Mouse (Mus musculus) MEL (cell line): ENCODE measurements around the gene Tspyl2. TPM values are rescaled to one million over a fixed set of nuclear protein-coding genes. Genes with fewer than 3 reads are reported as not detected.

ENCODE experiments used
- DNase-seq: peaks from one replicate; pipeline ENCODE4 v3.0.0; 2011; ENCODE audit warnings: low read depth, low spot score
- H3K27ac ChIP-seq: 2 replicates; pipeline ENCODE4 v1.5.1; 2012; ENCODE audit warnings: low read depth, mild to moderate bottlenecking, control low read depth, low read length, moderate library complexity; ENCODE audit not compliant: control insufficient read depth
- H3K27me3 ChIP-seq, 2 experiments: fragments of 150-350 bp in 1 of 2; sonication (generic) in 1 of 2; 2 replicates each; pipeline ENCODE4 v1.6.1; 2012; ENCODE audit warnings: low read length in 2 of 2, mild to moderate bottlenecking in 2 of 2, improper control_type of control experiment in 1 of 2, moderate library complexity in 1 of 2; ENCODE audit not compliant: insufficient read depth in 2 of 2, control insufficient read depth in 1 of 2
- H3K36me3 ChIP-seq, 2 experiments: 2 replicates each; pipeline ENCODE4 v1.6.1; 2012 to 2014; ENCODE audit warnings: low read length in 2 of 2, improper control_type of control experiment in 1 of 2, inconsistent platforms in 1 of 2, mild to moderate bottlenecking in 1 of 2; ENCODE audit not compliant: insufficient read depth in 2 of 2, control insufficient read depth in 1 of 2
- H3K4me1 ChIP-seq, 2 experiments: fragments of 150-350 bp in 1 of 2; sonication (generic) in 1 of 2; 2 replicates each; pipeline ENCODE4 v1.6.1; 2012; ENCODE audit warnings: low read length in 2 of 2, improper control_type of control experiment in 1 of 2, mild to moderate bottlenecking in 1 of 2; ENCODE audit not compliant: insufficient read depth in 2 of 2, control insufficient read depth in 1 of 2
- H3K4me3 ChIP-seq, 2 experiments: fragments of 150-350 bp in 1 of 2; sonication (generic) in 1 of 2; 2 replicates each; pipeline ENCODE4 v1.5.1; 2012; ENCODE audit warnings: low read depth in 2 of 2, low read length in 2 of 2, mild to moderate bottlenecking in 2 of 2, moderate library complexity in 2 of 2, control low read depth in 1 of 2, improper control_type of control experiment in 1 of 2; ENCODE audit not compliant: control insufficient read depth in 1 of 2, insufficient read depth in 1 of 2
- H3K79me2 ChIP-seq: 2 replicates; pipeline ENCODE4 v1.6.1; 2012; ENCODE audit warnings: mild to moderate bottlenecking, low read length, moderate library complexity; ENCODE audit not compliant: control insufficient read depth, poor library complexity, insufficient read depth
- H3K9ac ChIP-seq: 2 replicates; pipeline ENCODE4 v1.6.1; 2012; ENCODE audit warnings: low read depth, mild to moderate bottlenecking, control low read depth, low read length, moderate library complexity; ENCODE audit not compliant: control insufficient read depth, poor library complexity, severe bottlenecking
- H3K9me3 ChIP-seq: fragments of 150-350 bp; sonication (generic); replicated peaks from 2 replicates; pipeline ENCODE4 v1.6.1; 2012; ENCODE audit warnings: mild to moderate bottlenecking, low read length, improper control_type of control experiment, moderate library complexity; ENCODE audit not compliant: insufficient read depth
- BHLHE40 ChIP-seq: IDR thresholded peaks from 2 replicates; pipeline ENCODE4 v1.6.1; 2012; ENCODE audit warnings: low read depth, mild to moderate bottlenecking, inconsistent platforms, low read length, improper control_type of control experiment, borderline replicate concordance
- CTCF ChIP-seq, 3 experiments: IDR thresholded peaks in 2 of 3; conservative IDR thresholded peaks in 1 of 3; 2 replicates each; pipeline ENCODE4 v1.5.1; 2011 to 2012; ENCODE audit warnings: low read length in 3 of 3, low read depth in 2 of 3, mild to moderate bottlenecking in 2 of 3, improper control_type of control experiment in 1 of 3, inconsistent platforms in 1 of 3, mixed read lengths in 1 of 3, moderate library complexity in 1 of 3; ENCODE audit not compliant: control insufficient read depth in 1 of 3, insufficient read depth in 1 of 3, poor library complexity in 1 of 3, severe bottlenecking in 1 of 3
- ELF1 ChIP-seq: IDR thresholded peaks from 2 replicates; pipeline ENCODE4 v1.6.1; 2014; ENCODE audit warnings: low read depth, mild to moderate bottlenecking, inconsistent platforms, low read length, improper control_type of control experiment, moderate library complexity
- EP300 ChIP-seq, 2 experiments: IDR thresholded peaks; 2 replicates each; pipeline ENCODE4 v1.6.1; 2011; ENCODE audit warnings: improper control_type of control experiment in 2 of 2, low read length in 2 of 2, low read depth in 1 of 2, mild to moderate bottlenecking in 1 of 2
- ETS1 ChIP-seq: IDR thresholded peaks from 2 replicates; pipeline ENCODE4 v1.6.1; 2012; ENCODE audit warnings: low read depth, mild to moderate bottlenecking, inconsistent platforms, low read length, improper control_type of control experiment, moderate library complexity
- GABPA ChIP-seq: IDR thresholded peaks from 2 replicates; pipeline ENCODE4 v1.6.1; 2012; ENCODE audit warnings: low read depth, mild to moderate bottlenecking, inconsistent platforms, low read length, improper control_type of control experiment, moderate library complexity
- HCFC1 ChIP-seq: IDR thresholded peaks from 2 replicates; pipeline ENCODE4 v1.6.1; 2012; ENCODE audit warnings: low read depth, mild to moderate bottlenecking, inconsistent platforms, low read length, improper control_type of control experiment, moderate library complexity
- KAT2A ChIP-seq: conservative IDR thresholded peaks from 2 replicates; pipeline ENCODE4 v1.6.1; 2012; ENCODE audit warnings: low read depth, low read length, improper control_type of control experiment, inconsistent platforms
- MAZ ChIP-seq: IDR thresholded peaks from 2 replicates; pipeline ENCODE4 v1.6.1; 2012; ENCODE audit warnings: low read depth, mild to moderate bottlenecking, inconsistent platforms, low read length, improper control_type of control experiment
- MEF2A ChIP-seq: IDR thresholded peaks from 2 replicates; pipeline ENCODE4 v1.6.1; 2014; ENCODE audit warnings: low read depth, mild to moderate bottlenecking, inconsistent platforms, low read length, improper control_type of control experiment; ENCODE audit not compliant: poor library complexity, insufficient replicate concordance, severe bottlenecking; ENCODE audit errors: extremely low read depth
- MXI1 ChIP-seq: IDR thresholded peaks from 2 replicates; pipeline ENCODE4 v1.6.1; 2011; ENCODE audit warnings: mild to moderate bottlenecking, low read depth, low read length, improper control_type of control experiment
- MYB ChIP-seq: IDR thresholded peaks from 2 replicates; pipeline ENCODE4 v1.6.1; 2011; ENCODE audit warnings: mild to moderate bottlenecking, low read depth, low read length, improper control_type of control experiment
- MYC ChIP-seq: IDR thresholded peaks from 2 replicates; pipeline ENCODE4 v1.6.1; 2011; ENCODE audit warnings: low read depth, mild to moderate bottlenecking, low read length, improper control_type of control experiment, moderate library complexity
- NRF1 ChIP-seq: IDR thresholded peaks from 2 replicates; pipeline ENCODE4 v1.6.1; 2014; ENCODE audit warnings: low read depth, mild to moderate bottlenecking, inconsistent platforms, low read length, improper control_type of control experiment, moderate library complexity; ENCODE audit not compliant: poor library complexity, insufficient read depth, severe bottlenecking
- POLR2A ChIP-seq, 2 experiments: IDR thresholded peaks; 2 replicates each; pipeline ENCODE4 v1.6.1; 2011 to 2012; ENCODE audit warnings: low read length in 2 of 2, mild to moderate bottlenecking in 2 of 2, control low read depth in 1 of 2, improper control_type of control experiment in 1 of 2, low read depth in 1 of 2, moderate library complexity in 1 of 2; ENCODE audit not compliant: control insufficient read depth in 1 of 2, insufficient read depth in 1 of 2, poor library complexity in 1 of 2
- POLR2AphosphoS2 ChIP-seq: IDR thresholded peaks from 2 replicates; pipeline ENCODE4 v1.6.1; 2011; ENCODE audit warnings: low read length, improper control_type of control experiment
- POLR2AphosphoS5 ChIP-seq: IDR thresholded peaks from 2 replicates; pipeline ENCODE4 v1.6.1; 2012; ENCODE audit warnings: low read depth, borderline replicate concordance, mild to moderate bottlenecking, inconsistent platforms, low read length, moderate library complexity, mixed read lengths
- RAD21 ChIP-seq: IDR thresholded peaks from 2 replicates; pipeline ENCODE4 v1.6.1; 2011; ENCODE audit warnings: mild to moderate bottlenecking, low read depth, low read length, improper control_type of control experiment
- SMC3 ChIP-seq: IDR thresholded peaks from 2 replicates; pipeline ENCODE4 v1.6.1; 2011; ENCODE audit warnings: low read depth, low read length, improper control_type of control experiment
- TBP ChIP-seq: IDR thresholded peaks from 2 replicates; pipeline ENCODE4 v1.8.0; 2011; ENCODE audit warnings: low read depth, low read length, improper control_type of control experiment
- TCF12 ChIP-seq: IDR thresholded peaks from 2 replicates; pipeline ENCODE4 v1.6.1; 2014; ENCODE audit warnings: low read depth, mild to moderate bottlenecking, inconsistent platforms, low read length, improper control_type of control experiment, moderate library complexity
- USF1 ChIP-seq: IDR thresholded peaks from 2 replicates; pipeline ENCODE4 v1.6.1; 2014; ENCODE audit warnings: low read depth, mild to moderate bottlenecking, inconsistent platforms, low read length, improper control_type of control experiment, moderate library complexity
- USF2 ChIP-seq, 2 experiments: IDR thresholded peaks; 2 replicates each; pipeline ENCODE4 v1.6.1; 2011 to 2012; ENCODE audit warnings: improper control_type of control experiment in 2 of 2, low read length in 2 of 2, borderline replicate concordance in 1 of 2, inconsistent platforms in 1 of 2, low read depth in 1 of 2, mild to moderate bottlenecking in 1 of 2; ENCODE audit not compliant: insufficient read depth in 1 of 2
- ZC3H11A ChIP-seq: IDR thresholded peaks from 2 replicates; pipeline ENCODE4 v1.6.1; 2012; ENCODE audit warnings: low read depth, mild to moderate bottlenecking, inconsistent platforms, low read length, improper control_type of control experiment
- ZMIZ1 ChIP-seq: IDR thresholded peaks from 2 replicates; pipeline ENCODE4 v1.6.1; 2012; ENCODE audit warnings: low read depth, mild to moderate bottlenecking, inconsistent platforms, low read length, improper control_type of control experiment, moderate library complexity
- ZNF384 ChIP-seq: IDR thresholded peaks from 2 replicates; pipeline ENCODE4 v1.6.1; 2012; ENCODE audit warnings: low read depth, mild to moderate bottlenecking, inconsistent platforms, low read length, improper control_type of control experiment
- polyA plus RNA-seq, 2 experiments: library from polyadenylated mRNA; stranded (reverse) in 1 of 2; unstranded in 1 of 2; fragments of >175 nt in 1 of 2; fragments of >200 nt in 1 of 2; gene quantifications; 2 replicates each; pipeline versions ENCODE4 v1.2.1 to v1.2.4; 2012; ENCODE audit warnings: low replicate concordance in 2 of 2, low read depth in 1 of 2; ENCODE audit not compliant: insufficient read length in 2 of 2, insufficient read depth in 1 of 2, missing spikeins in 1 of 2
- total RNA-seq: library from RNA; depleted of rRNA; stranded (reverse); fragments of 300-350 nt; gene quantifications from 2 replicates; pipeline ENCODE4 v1.2.3, GENCODE M21; 2012

The Tspyl2 gene
- total and polyA plus RNA-seq, 3 experiments = 19.8 to 38.1 TPM; not detected in 1

DNA sequence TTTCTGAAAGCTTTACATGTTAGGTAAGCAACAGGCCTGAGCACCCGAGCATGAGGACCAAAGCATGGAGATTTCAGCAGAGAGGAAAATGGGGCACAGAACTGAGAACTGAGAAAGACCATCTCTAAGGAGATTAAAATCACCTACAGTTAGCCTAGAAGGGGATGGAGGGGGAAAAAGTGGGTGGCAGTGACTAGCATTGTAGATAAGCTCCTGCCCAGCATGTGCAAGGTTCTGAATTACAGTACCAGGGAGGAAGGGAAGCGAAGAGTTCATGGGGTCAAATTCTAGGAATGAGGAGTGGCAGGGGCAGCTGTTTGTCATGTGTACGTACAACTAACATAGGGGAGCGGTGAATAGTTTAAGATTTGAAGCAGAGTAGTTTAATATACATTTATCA, 21.7 kb downstream of the Tspyl2 start (continued):
- no peak for TF ChIP-seq RAD21
- no peak for TF ChIP-seq POLR2AphosphoS5
- TF ChIP-seq SMC3 = no peak

DNA sequence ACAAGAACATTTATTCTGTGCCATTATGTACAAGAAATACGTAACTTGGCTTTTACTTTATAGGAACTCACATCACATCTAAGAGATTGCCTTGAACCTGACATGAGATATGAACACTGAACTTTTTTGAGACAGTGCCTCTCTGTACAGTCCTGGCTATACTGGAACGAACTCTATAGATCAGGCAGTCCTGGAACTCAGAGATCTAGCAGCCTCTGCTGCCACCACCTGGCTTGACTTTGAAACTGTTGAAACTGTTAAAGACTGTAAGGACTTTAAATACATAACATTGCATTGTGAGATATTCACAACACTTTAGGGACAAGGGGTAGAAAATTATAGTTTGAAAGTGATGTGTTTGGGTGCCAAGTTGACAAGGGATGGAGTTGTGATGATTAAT, 34.3 kb downstream of the Tspyl2 start:
- peaks cover 0 to 8% of the 10 kb centered on the region in 2 experiments; a peak in 3 of 4 replicates for H3K4me1 ChIP-seq
- H3K79me2 ChIP-seq = no peaks in the 10 kb centered on the region
- TF ChIP-seq MYC (0 out of 2 replicates have a peak, but pooled peaks have one; percentile 36), ZNF384 (peak; percentile 53; the same call in 1 of the 2 replicates), EP300 (IDR thresholded peaks at IDR 0.05; ENCODE audit: low read depth in 1 of 2, low read length in 2 of 2) (no peak), TBP (no peak), CTCF (IDR thresholded peaks at IDR 0.05 in 2 of 3, conservative IDR thresholded peaks at IDR 0.05 in 1 of 3; ENCODE audit: control insufficient read depth in 1 of 3, insufficient read depth in 1 of 3, low read depth in 2 of 3, low read length in 3 of 3, poor library complexity in 1 of 3, severe bottlenecking in 1 of 3) (peak; percentile 41 to 87 (median 57); a peak in 5 of 6 replicates), POLR2AphosphoS2 (no peak), POLR2A (IDR thresholded peaks at IDR 0.05; ENCODE audit: control insufficient read depth in 1 of 2, insufficient read depth in 1 of 2, low read depth in 1 of 2, low read length in 2 of 2, poor library complexity in 1 of 2) (no peak), ZC3H11A (peak; percentile 65), RAD21 (peak; percentile 91), SMC3 (peak; percentile 76)
- H3K9me3 ChIP-seq = no peaks in the 10 kb centered on the region
- H3K36me3 ChIP-seq = peaks cover 0 to 20% of the 10 kb centered on the region in 2 experiments; a peak in 2 of 4 replicates
- peak overlapping the region; percentile 14; the same call in 1 of the 2 replicates for H3K9ac ChIP-seq
- DNase-seq = peak; percentile 85
- no peak overlapping the region for H3K4me3 ChIP-seq
- no peaks in the 10 kb centered on the region for H3K27me3 ChIP-seq
- peak overlapping the region; percentile 53 for H3K27ac ChIP-seq

DNA sequence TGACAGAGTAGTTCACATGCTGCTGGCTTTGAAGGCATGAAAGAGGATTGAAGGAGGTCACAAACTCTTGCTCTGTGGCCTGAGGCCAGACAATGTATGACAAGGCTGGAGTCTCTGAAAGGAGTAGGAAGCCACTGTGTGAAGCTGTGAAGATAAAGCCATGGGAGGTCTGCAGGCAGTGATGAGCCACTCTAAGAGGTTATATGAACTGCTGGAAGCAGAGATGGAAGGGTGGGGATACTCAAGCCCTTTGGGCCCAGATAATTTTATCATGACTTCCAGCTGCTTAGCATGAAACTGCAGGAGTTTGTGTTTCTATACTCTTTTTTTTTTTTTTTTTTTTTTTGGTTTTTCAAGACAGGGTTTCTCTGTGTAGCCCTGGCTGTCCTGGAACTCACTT, 34.9 kb downstream of the Tspyl2 start:
- Histone ChIP-seq H3K79me2 (no peaks in the 10 kb centered on the region), H3K27me3 (no peaks in the 10 kb centered on the region), H3K9me3 (no peaks in the 10 kb centered on the region), H3K27ac (peak overlapping the region; percentile 60), H3K9ac (no peak overlapping the region; the same call in 1 of the 2 replicates), H3K4me1 (peaks cover 0 to 8% of the 10 kb centered on the region in 2 experiments; a peak in 3 of 4 replicates), H3K4me3 (no peak overlapping the region), H3K36me3 (peaks cover 0 to 20% of the 10 kb centered on the region in 2 experiments; a peak in 2 of 4 replicates)
- peak; percentile 95 for DNase-seq
- TF ChIP-seq SMC3 = no peak
- TF ChIP-seq MAZ = no peak
- peak; percentile 92 for TF ChIP-seq TCF12
- TF ChIP-seq MYB = no peak; the same call in 1 of the 2 replicates
- peak; percentile 92 for TF ChIP-seq EP300 (IDR thresholded peaks at IDR 0.05; ENCODE audit: low read depth in 1 of 2, low read length in 2 of 2)
- no peak for TF ChIP-seq ELF1
- TF ChIP-seq MYC = no peak; the same call in 1 of the 2 replicates
- no peak for TF ChIP-seq ZC3H11A
- no peak for TF ChIP-seq KAT2A
- no peak; the same call in none of the 2 replicates for TF ChIP-seq MXI1
- no peak for TF ChIP-seq USF1
- TF ChIP-seq ZNF384 = peak; percentile 93
- TF ChIP-seq NRF1 = no peak
- TF ChIP-seq ZMIZ1 = no peak
- TF ChIP-seq BHLHE40 = no peak
- TF ChIP-seq GABPA = no peak
- TF ChIP-seq MEF2A = no peak
- no peak for TF ChIP-seq CTCF (IDR thresholded peaks at IDR 0.05 in 2 of 3, conservative IDR thresholded peaks at IDR 0.05 in 1 of 3; ENCODE audit: control insufficient read depth in 1 of 3, insufficient read depth in 1 of 3, low read depth in 2 of 3, low read length in 3 of 3, poor library complexity in 1 of 3, severe bottlenecking in 1 of 3)
- peak; percentile 53; the same call in 1 of the 2 replicates for TF ChIP-seq TBP
- no peak for TF ChIP-seq USF2 (IDR thresholded peaks at IDR 0.05; ENCODE audit: borderline replicate concordance in 1 of 2, insufficient read depth in 1 of 2, low read depth in 1 of 2, low read length in 2 of 2)
- TF ChIP-seq HCFC1 = no peak
- peak; percentile 81 for TF ChIP-seq ETS1
